ENCODE assay signal across 9 mouse cellular contexts in the genomic region with DNA sequence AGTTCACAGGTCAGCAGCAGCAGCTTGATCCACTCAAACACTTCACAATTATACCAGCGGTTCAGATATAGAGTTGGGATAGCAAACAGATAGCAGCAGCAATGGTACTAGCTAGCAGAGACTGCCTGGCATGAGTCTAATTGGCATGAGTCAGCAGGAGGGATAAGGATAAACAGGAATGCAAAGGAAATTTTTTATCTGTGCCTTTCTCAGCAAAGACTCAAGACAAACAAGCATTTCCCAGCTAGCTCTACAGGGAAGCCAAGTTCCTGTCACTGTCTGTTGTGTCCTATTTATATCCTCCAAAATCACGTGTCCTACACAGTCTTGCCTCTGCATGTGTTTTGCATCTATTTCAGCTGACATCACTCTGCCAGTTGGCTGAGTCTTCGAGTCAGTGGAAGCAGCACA.
DNase-seq lines count a peak whose midpoint lies in the region; ATAC-seq and TF ChIP-seq lines count a peak whose summit lies in the region.
"Had no signal": no experiment of that assay in that cellular context is flagged by ENCODE, and none has a peak within 500 bp of the region (broad histone marks: within the 10 kb centered on the region; RNA-seq: fewer than 3 reads in every experiment).

No protein-coding gene starts in this region.

- peak; percentile 78 for ATAC-seq in hindbrain, embryonic 15.5 days (ENCODE audit: low FRiP score, low read depth)
- no peak for ATAC-seq in hindbrain, embryonic 11.5 days (ENCODE audit: low FRiP score)

- H3K36me3 ChIP-seq in hindbrain, embryonic 15.5 days, result no peaks in the 10 kb centered on the region
- H3K36me3 ChIP-seq in hindbrain, embryonic 11.5 days (ENCODE audit: control insufficient read depth, insufficient read depth, low read length), result no peaks in the 10 kb centered on the region
- H3K36me3 ChIP-seq: neural tube, embryonic 12.5 days had no signal

- no peak overlapping the region for H3K4me2 ChIP-seq in hindbrain, embryonic 15.5 days
- H3K4me2 ChIP-seq in hindbrain, embryonic 11.5 days (replicated peaks; ENCODE audit: low read depth, low read length), result no peak overlapping the region
- H3K4me2 ChIP-seq: neural tube, embryonic 12.5 days had no signal

- no peaks in the 10 kb centered on the region for H3K4me1 ChIP-seq in hindbrain, embryonic 15.5 days (replicated peaks)
- H3K4me1 ChIP-seq in hindbrain, embryonic 11.5 days (replicated peaks; ENCODE audit: control insufficient read depth, insufficient read depth, low read length), result no peaks in the 10 kb centered on the region
- H3K4me1 ChIP-seq: neural tube, embryonic 12.5 days had no signal

- H3K9me3 ChIP-seq in hindbrain, embryonic 15.5 days, result no peaks in the 10 kb centered on the region
- no peaks in the 10 kb centered on the region for H3K9me3 ChIP-seq in hindbrain, embryonic 11.5 days (ENCODE audit: control insufficient read depth, low read length)
- H3K9me3 ChIP-seq: neural tube, embryonic 12.5 days had no signal

- no peak for DNase-seq in hindbrain, embryonic 11.5 days (ENCODE audit: low spot score)
- DNase-seq in adipocyte (ENCODE audit: low spot score), result peak; percentile 83
- peak; percentile 67 to 68 for DNase-seq in heart, adult 9 months (ENCODE audit: low spot score in 2 of 2)
- DNase-seq in layer of hippocampus, adult 2 months (ENCODE audit: low spot score in 2 of 2), result peak; percentile 14 to 48
- peak; percentile 20 to 51 for DNase-seq in right cerebral cortex, postnatal 36 days (ENCODE audit: low spot score in 2 of 2)
- no peak for DNase-seq in thymus, postnatal 14 days
- no peak for DNase-seq in B cell, adult 2 months

- no peak for TF ChIP-seq CTCF in layer of hippocampus, adult 2 months (conservative IDR thresholded peaks at IDR 0.05)

- 57% methylated on average over 3 of the region's 3 CpGs for WGBS in hindbrain, embryonic 15.5 days
- WGBS in hindbrain, embryonic 11.5 days, result 80% methylated on average over 3 of the region's 3 CpGs

- H3K9ac ChIP-seq in hindbrain, embryonic 15.5 days, result no peak overlapping the region
- H3K9ac ChIP-seq in hindbrain, embryonic 11.5 days (ENCODE audit: low read depth, low read length), result no peak overlapping the region
- H3K9ac ChIP-seq: neural tube, embryonic 12.5 days had no signal

- no peaks in the 10 kb centered on the region for H3K27me3 ChIP-seq in hindbrain, embryonic 15.5 days
- no peaks in the 10 kb centered on the region for H3K27me3 ChIP-seq in hindbrain, embryonic 11.5 days (ENCODE audit: control insufficient read depth, insufficient read depth, low read length)
- H3K27me3 ChIP-seq: neural tube, embryonic 12.5 days had no signal

- no peak overlapping the region for H3K4me3 ChIP-seq in hindbrain, embryonic 15.5 days
- no peak overlapping the region for H3K4me3 ChIP-seq in hindbrain, embryonic 11.5 days (ENCODE audit: low read depth, low read length)
- no peak overlapping the region for H3K4me3 ChIP-seq in layer of hippocampus, adult 2 months
- H3K4me3 ChIP-seq: neural tube, embryonic 12.5 days had no signal

- H3K27ac ChIP-seq in hindbrain, embryonic 15.5 days (replicated peaks), result no peak overlapping the region
- no peak overlapping the region for H3K27ac ChIP-seq in hindbrain, embryonic 11.5 days (ENCODE audit: low read depth, low read length)
- peak overlapping the region; percentile 36; the same call in 1 of the 2 replicates for H3K27ac ChIP-seq in layer of hippocampus, adult 2 months
- H3K27ac ChIP-seq: neural tube, embryonic 12.5 days had no signal

Comparison
In these comparisons a context has a peak if more than half of its experiments do, and no peak if none do; other contexts are left out.
1. DNase-seq: peak in adipocyte (single experiment), heart, adult 9 months (2 of 2), layer of hippocampus, adult 2 months (2 of 2) and right cerebral cortex, postnatal 36 days (2 of 2); none in hindbrain, embryonic 11.5 days (single experiment), thymus, postnatal 14 days (single experiment) and B cell, adult 2 months (0 of 2).